In genomic region chr12:72750016-72750415, GRCm38 (mm10) we compare ENCODE assay signal across 31 mouse cellular contexts. TPM values are rescaled to one million over a fixed set of nuclear protein-coding genes. Genes with fewer than 3 reads are reported as not detected.
DNase-seq lines count a peak whose midpoint lies in the region; ATAC-seq and TF ChIP-seq lines count a peak whose summit lies in the region.
"Had no signal": no experiment of that assay in that cellular context is flagged by ENCODE, and none has a peak within 500 bp of the region (broad histone marks: within the 10 kb centered on the region; RNA-seq: fewer than 3 reads in every experiment).

No protein-coding gene starts in this region.

- H3K9me3 ChIP-seq in heart, embryonic 12.5 days (replicated peaks) = no peaks in the 10 kb centered on the region
- H3K9me3 ChIP-seq: embryonic facial prominence, embryonic 10.5 days; embryonic facial prominence, embryonic 15.5 days; forebrain, embryonic 13.5 days; kidney, embryonic 15.5 days; liver, embryonic 12.5 days; megakaryocyte, embryonic 14.5 days; midbrain, embryonic 12.5 days had no signal

- H3K4me3 ChIP-seq in heart, embryonic 12.5 days = no peak overlapping the region
- no peak overlapping the region for H3K4me3 ChIP-seq in myocyte
- H3K4me3 ChIP-seq: embryonic facial prominence, embryonic 10.5 days; embryonic facial prominence, embryonic 15.5 days; forebrain, embryonic 13.5 days; gastrocnemius, adult 2 months; kidney, embryonic 15.5 days; liver, embryonic 12.5 days; megakaryocyte, embryonic 14.5 days; midbrain, embryonic 12.5 days had no signal

- WGBS in heart, embryonic 12.5 days = 58% methylated on average over 5 of the region's 5 CpGs

- no peak for ATAC-seq in heart, embryonic 12.5 days (ENCODE audit: insufficient number of reproducible peaks, low FRiP score)
- ATAC-seq: activated CD4-positive, CD25-positive, alpha-beta regulatory T cell, adult 4 months; CD4-positive, CD25-positive, alpha-beta regulatory T cell, adult 4 months; forebrain, embryonic 13.5 days; liver, embryonic 12.5 days; lung, postnatal 0 days had no signal

- no peak for DNase-seq in heart, postnatal 14 days
- peak; percentile 15 for DNase-seq in right cerebral cortex, adult 18-20 months
- DNase-seq in right cerebral cortex, adult 2 months (ENCODE audit: low spot score in 2 of 2) = no peak
- no peak for DNase-seq in kidney, adult 8-10 months
- no peak for DNase-seq in neural tube, embryonic 10.5 days (ENCODE audit: extremely low spot score, low spot score)
- DNase-seq: cerebellum, adult 8-10 months; cerebellum, postnatal 25 days; gastrocnemius, adult 2 months; heart, postnatal 36 days; kidney, adult 11 months; kidney, postnatal 25 days; left cerebral cortex, postnatal 4 days; lung, adult 18-20 months; lung, postnatal 4 days; retina, postnatal 1 day; spleen, adult 18-20 months; thymus, adult 18-20 months; thymus, postnatal 25 days had no signal

- no peaks in the 10 kb centered on the region for H3K27me3 ChIP-seq in heart, embryonic 12.5 days (replicated peaks)
- H3K27me3 ChIP-seq in myocyte (ENCODE audit: control insufficient read depth, insufficient read depth, insufficient read length) = no peaks in the 10 kb centered on the region
- H3K27me3 ChIP-seq: embryonic facial prominence, embryonic 15.5 days; forebrain, embryonic 13.5 days; kidney, embryonic 15.5 days; liver, embryonic 12.5 days; megakaryocyte, embryonic 14.5 days; midbrain, embryonic 12.5 days had no signal

- H3K36me3 ChIP-seq in heart, embryonic 12.5 days = no peaks in the 10 kb centered on the region
- H3K36me3 ChIP-seq in myocyte (ENCODE audit: control insufficient read depth, insufficient read depth) = no peaks in the 10 kb centered on the region
- H3K36me3 ChIP-seq: embryonic facial prominence, embryonic 10.5 days; embryonic facial prominence, embryonic 15.5 days; kidney, embryonic 15.5 days; liver, embryonic 12.5 days; midbrain, embryonic 12.5 days had no signal

- TF ChIP-seq POLR2A in myocyte (IDR thresholded peaks at IDR 0.05; ENCODE audit: insufficient read length, low read depth) = no peak

- H3ac ChIP-seq in myocyte (ENCODE audit: control insufficient read depth, insufficient read length) = no peak overlapping the region

- H3K9ac ChIP-seq in heart, embryonic 12.5 days = no peak overlapping the region
- H3K9ac ChIP-seq: embryonic facial prominence, embryonic 15.5 days; forebrain, embryonic 13.5 days; hindbrain, embryonic 14.5 days; kidney, embryonic 15.5 days; liver, embryonic 12.5 days; midbrain, embryonic 12.5 days had no signal

- H3K4me1 ChIP-seq in heart, embryonic 12.5 days (replicated peaks) = peaks cover 17% of the 10 kb centered on the region
- H3K4me1 ChIP-seq: embryonic facial prominence, embryonic 10.5 days; embryonic facial prominence, embryonic 15.5 days; forebrain, embryonic 13.5 days; kidney, embryonic 15.5 days; midbrain, embryonic 12.5 days had no signal

- H3K27ac ChIP-seq in heart, embryonic 12.5 days (ENCODE audit: poor library complexity, severe bottlenecking) = peak overlapping the region; percentile 38; the same call in 1 of the 2 replicates
- H3K27ac ChIP-seq: embryonic facial prominence, embryonic 10.5 days; embryonic facial prominence, embryonic 15.5 days; forebrain, embryonic 13.5 days; gastrocnemius, adult 2 months; hindbrain, embryonic 14.5 days; kidney, embryonic 15.5 days; liver, embryonic 12.5 days; midbrain, embryonic 12.5 days had no signal

- no peak overlapping the region for H3K4me2 ChIP-seq in heart, embryonic 12.5 days
- H3K4me2 ChIP-seq in myocyte (ENCODE audit: low read depth) = peak overlapping the region; percentile 62
- H3K4me2 ChIP-seq: embryonic facial prominence, embryonic 15.5 days; forebrain, embryonic 13.5 days; hindbrain, embryonic 14.5 days; kidney, embryonic 15.5 days; liver, embryonic 12.5 days; midbrain, embryonic 12.5 days had no signal

- no peaks in the 10 kb centered on the region for H3K79me2 ChIP-seq in myocyte (ENCODE audit: control insufficient read depth, insufficient read depth)

- intact Hi-C loops in heart, postnatal 14 days (cut with DNase I) = no loop called here

TF ChIP-seq in myocyte, 11 proteins besides CTCF, POLR2A, EP300 and RAD21:
- TF ChIP-seq TCF3 (IDR thresholded peaks at IDR 0.05; ENCODE audit: insufficient read length, low read depth) = no peak
- TF ChIP-seq USF1 (IDR thresholded peaks at IDR 0.05; ENCODE audit: low read depth) = no peak
- TF ChIP-seq MAX (IDR thresholded peaks at IDR 0.05; ENCODE audit: low read depth) = no peak
- TF ChIP-seq MYOG (IDR thresholded peaks at IDR 0.05; ENCODE audit: control insufficient read depth in 1 of 3, insufficient read depth in 1 of 3, insufficient read length in 2 of 3, low read depth in 2 of 3) = no peak
- TF ChIP-seq POLR2AphosphoS2 (IDR thresholded peaks at IDR 0.05; ENCODE audit: insufficient read length, low read depth) = no peak
- no peak for TF ChIP-seq E2F4 (IDR thresholded peaks at IDR 0.05; ENCODE audit: insufficient read depth)
- no peak for TF ChIP-seq TCF12 (IDR thresholded peaks at IDR 0.05; ENCODE audit: insufficient read depth, poor library complexity, severe bottlenecking)
- TF ChIP-seq CEBPB (IDR thresholded peaks at IDR 0.05; ENCODE audit: insufficient read depth, poor library complexity, severe bottlenecking) = no peak
- no peak for TF ChIP-seq MYOD1 (IDR thresholded peaks at IDR 0.05; ENCODE audit: control insufficient read depth in 1 of 3, insufficient read length in 2 of 3, low read depth in 2 of 3)
- no peak for TF ChIP-seq SRF (IDR thresholded peaks at IDR 0.05; ENCODE audit: control insufficient read depth, insufficient read length, low read depth)
- TF ChIP-seq REST (IDR thresholded peaks at IDR 0.05; ENCODE audit: insufficient read depth, insufficient read length) = no peak

RNA-seq across cellular contexts. Expression of gene Ppm1a, which starts 7.2 kb away (rescaled TPM):
- polyA plus RNA-seq in heart, embryonic 12.5 days (2016; fragmentation: Nextera tagmentation; extraction: Ambion mirVana) = 65.0 and 65.4 TPM in 2 replicates
- 100 to 1,000 TPM; 203 to 208 TPM for total RNA-seq in heart, postnatal 14 days (2021)
- polyA plus RNA-seq in myocyte (2012; fragmentation: generic; extraction: Trizol) = 126 TPM
